Mouse (Mus musculus) embryo, embryonic 11 days (tissue): Measurements from ENCODE around the gene Rmnd5a.

Experiments used
- DNase-seq: peaks from one replicate; pipeline ENCODE4 v3.0.0-alpha.2; 2015

The Rmnd5a gene

DNA sequence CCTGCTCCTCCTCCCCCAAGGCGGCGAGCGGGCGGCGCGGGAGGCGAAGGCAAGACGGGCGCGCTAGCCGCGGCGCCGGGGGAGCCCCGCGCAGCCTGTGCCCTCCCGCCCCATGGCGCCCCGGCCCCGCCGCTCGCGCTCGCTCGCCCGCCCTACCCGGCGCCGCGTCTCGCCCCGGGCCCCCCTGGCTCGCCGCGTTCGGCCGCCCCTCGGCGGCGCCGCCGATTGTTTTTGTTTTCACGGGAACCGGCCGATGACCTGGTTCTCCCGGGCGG is 283 bp downstream of the Rmnd5a start:
- DNase-seq: no peak

DNA sequence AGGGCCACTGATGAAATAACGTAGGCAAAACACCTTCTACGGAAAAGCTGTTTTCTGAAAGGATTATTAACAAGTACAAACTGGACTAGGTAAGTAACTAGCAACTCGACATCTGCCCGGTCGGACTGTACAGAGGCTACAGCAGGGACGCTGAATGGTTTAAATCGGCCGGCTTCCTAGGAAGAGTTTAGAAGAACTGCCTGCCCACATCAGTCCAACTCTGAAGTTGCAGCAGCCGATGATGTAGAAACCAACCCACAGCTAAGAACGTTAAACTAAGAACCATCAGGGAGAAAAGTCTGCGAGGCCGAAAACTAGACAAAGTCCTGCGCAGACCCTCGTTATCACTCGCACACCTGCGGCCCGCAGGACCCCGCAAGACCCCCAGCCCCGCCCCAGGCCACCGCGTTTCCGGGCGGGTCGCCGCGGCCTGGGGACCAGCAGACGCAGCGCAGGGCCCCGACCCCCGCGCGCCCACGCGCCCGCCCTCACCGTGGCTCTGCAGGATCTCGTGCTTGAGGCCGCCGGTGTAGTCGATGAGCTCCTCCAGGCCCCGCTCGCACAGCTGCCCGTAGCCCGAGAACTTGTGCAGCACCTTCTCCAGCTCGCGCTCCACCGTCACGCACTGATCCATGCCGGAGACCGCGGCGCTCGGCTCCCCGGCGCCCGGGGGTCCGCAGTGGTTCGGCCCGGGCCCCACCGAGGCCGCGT is 776 bp downstream of the Rmnd5a start:
- no peak for DNase-seq

DNA sequence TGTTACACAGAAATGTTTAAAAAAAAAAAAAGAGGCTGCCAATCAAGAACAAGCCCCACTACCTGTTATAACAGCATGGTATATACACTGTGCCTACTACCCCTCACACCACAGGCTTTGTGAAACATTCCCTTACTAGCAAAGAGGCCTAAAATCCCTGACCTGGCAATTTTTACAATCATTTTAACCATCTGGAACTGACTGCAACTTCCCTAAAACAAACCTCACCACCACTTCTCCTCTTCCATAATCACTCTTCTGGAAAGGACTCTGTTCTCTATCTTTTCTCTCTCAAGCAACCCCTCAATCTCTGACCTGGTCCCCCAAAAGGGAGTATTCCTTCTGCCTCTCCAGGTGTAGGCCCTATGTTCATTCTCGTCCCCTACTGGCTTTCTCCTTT is 2.4 kb downstream of the Rmnd5a start:
- no peak for DNase-seq

DNA sequence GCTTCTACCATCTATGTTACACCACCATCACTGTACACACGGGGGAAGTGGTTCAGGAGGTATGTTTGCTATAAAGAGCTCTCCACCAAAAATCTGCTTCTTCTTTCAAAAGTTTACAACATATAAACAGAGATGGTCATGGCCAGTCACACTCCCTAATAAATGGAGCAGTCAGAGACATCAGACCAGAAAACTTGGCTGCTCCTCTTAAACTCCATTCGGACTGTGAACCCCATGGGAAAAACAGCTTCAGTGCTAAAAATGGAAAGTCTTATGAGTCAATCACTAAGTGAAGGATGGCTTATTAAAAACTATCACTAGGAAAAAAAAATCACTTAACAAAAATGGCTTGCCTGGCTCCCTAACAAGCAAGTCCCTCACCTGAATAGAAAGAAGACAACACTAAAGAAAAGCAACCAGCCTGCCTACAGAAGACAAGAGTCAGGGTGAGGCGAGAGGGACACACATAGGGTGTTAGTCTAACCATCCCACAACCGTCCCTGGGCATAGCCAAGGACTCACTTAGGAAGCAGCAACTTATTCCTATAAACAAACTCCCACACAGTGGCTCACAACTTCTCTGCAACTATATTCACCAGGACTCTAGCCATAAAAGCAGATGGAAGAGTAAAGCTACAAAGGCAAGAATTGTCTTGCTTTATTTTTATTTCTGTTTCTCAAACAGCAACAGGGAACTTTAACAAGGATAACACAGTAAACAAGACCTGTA is 12.3 kb downstream of the Rmnd5a start:
- DNase-seq: no peak

DNA sequence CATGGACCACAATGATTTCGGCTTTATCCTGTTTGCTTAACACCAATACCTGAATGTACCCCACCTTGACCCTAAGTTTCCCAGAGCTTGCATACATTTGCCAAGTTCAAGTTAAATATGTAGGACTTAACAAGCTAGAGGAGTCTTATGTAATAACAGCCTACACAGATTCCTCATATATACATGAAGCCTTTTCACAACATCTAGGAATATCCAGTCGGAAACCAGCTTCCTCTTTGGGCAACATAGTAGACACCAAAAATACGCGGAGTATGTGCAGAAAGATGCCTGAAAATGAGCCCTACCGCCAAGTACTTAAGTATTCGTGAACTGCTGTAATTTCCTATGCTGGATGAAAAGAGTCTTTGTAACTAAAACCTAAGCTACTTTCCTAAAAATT is 14.8 kb downstream of the Rmnd5a start:
- DNase-seq: no peak

DNA sequence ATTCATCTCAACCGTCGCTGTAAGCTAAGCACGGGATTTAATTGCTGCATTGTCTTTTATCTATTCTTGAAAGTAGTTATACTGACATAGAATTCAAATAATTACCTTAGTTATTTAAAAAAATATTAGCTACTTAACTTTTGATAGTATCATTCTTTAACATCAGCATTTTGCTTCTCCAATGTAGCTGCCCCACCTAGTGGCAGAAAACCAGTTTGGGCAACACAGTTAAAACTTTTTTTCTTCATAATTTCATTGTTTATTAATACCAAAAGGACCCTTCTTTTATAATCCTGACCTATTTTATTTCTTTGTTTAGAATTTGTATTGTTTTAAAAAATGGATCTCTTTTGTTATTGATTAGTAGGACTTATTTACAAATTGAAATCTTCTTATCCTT is 17.3 kb downstream of the Rmnd5a start:
- DNase-seq: peak; percentile 39

DNA sequence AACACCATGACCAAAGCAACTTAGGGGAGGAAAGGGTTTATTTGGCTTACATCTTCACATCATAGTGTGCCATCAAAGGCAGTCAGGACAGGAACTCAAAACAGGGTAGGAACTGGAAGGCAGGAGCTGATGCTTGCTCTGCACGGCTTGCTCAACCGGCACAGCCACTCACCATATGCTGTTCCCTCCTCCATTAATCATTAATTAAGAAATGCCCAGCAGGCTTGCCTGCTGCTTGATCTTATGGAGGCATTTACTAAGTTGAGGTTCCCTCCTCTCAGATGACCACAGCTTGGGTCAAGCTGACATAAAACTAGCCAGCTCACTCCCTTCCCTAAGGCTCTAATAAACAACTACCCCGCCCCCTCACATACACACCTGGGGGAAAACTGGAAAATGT is 18.3 kb downstream of the Rmnd5a start:
- no peak for DNase-seq

DNA sequence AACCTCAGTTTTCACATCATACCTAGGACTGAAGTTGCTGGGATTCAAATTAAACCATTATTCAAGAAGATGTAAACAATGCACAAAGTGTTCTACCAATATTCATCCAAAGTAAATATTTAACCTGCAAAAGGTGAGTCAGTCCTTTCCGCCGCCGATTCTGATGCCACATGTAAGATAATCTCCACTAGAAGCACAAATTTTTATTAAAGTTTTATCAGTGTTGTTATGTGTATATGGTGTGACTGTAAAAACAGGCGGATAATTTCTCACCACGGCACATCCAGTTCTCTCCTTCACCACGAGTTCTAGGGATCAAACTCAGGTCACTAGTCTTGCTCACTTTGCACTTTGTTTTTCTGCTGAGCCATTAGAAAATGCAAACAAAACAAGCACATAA is 19.6 kb downstream of the Rmnd5a start:
- no peak for DNase-seq

DNA sequence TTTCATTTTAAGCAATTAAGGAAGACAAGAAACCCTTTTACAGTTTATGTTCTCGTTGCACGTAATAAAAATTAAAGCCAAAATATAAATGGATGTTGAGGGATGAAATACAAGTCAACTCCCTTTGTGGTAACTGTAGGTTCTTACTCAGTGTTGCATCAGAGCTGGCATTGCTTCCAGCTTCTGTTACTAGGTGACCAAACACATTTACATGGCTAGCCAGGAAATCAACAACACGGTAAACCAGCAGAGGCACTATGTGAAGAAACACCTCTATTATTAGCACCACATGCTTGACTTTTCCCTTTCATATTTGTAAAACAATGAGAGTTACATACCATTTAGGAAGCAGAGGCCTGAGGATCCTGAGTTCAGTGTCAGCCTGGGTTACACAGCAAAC is 21.6 kb downstream of the Rmnd5a start:
- no peak for DNase-seq

DNA sequence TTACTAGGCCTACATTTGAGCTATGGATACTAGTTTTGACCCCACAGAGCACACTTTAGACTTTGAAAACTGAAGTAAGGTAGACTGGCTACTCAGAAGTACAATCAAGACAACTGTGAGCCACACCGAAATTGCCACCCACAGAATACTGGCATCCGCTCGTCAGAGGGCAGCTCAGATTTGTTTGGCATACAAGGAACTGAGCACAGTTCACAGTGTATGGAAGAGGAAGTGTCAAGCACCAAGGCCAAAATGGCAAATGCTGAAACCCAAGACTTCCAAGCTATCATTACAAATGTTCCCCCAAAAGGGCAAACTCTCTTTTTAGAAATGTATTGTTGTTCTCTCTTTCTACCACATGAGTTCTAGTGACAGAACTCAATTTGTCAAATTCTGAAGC is 25.0 kb downstream of the Rmnd5a start:
- no peak for DNase-seq

DNA sequence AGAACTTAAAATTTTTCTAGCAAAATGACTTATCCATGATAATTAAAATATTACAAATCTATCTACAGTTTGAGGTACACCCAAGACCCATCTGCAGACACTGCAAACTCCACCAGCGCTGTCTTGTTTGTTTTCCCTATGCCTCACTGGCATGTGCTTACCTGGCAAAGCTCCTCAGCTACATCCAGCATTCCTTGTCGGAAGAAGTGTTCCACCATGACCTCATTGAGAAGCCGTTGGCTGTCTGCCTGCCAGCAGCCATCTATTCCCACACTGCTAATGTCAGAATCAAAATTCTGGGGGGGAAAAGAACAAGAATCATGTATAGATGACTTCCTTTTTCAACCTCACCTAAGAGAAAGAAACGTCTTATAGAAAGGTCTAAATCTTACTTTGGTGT is 25.8 kb downstream of the Rmnd5a start:
- no peak for DNase-seq

DNA sequence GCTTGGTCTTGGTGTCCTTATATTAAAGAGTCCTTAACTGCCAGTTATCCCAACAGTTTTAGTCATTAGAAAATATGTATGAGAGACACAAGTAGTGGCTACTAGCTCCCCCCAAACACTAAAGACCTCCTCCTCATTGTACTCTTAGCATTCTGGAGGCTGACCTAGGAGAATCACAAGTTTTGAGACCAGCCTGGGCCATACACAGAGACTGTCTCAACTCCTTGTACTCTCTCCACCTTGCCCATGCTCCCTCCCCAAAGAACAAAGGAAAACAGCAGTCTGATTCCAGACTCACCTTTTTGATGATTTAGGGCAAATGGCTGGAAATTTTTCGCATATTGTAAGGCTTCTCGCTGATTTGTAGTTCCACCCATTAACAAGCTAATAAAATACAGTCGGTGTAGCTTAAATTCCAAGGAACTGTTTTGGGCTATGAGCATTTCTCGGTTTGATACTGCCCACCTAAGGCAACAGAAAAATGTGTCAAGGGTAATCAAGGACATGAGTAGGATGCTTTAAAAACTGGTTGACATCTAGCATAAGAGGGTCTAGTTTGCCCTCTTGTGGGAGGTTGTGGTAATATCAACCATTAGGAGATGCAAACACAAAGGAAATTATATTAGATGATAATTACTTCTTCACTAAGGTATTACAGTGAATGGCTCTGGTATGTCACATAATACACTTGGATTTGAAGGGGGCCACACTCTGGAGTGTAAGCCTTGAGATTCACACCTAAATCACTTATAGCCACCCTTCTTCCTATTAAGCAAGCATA is 41.4 kb downstream of the Rmnd5a start:
- peak; percentile 48 for DNase-seq

DNA sequence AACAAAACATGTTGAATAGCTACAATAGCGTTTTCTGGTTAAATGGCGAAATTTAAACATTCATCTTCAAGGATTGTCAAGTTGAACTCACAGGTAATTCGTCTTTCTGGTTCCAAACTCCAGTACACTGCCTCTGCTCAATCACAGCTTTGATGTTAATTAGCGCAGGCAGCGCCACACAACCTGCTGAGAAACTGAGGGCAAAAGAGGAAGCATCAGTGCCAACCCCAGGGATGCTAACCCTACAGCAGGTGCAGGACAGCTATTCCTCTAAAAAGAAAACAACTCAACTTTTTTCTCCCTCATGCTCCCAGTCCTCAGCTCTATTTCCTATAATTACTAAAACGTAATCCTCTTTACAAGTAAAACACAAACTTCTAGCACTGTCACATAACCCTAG is 43.7 kb downstream of the Rmnd5a start:
- DNase-seq: no peak

DNA sequence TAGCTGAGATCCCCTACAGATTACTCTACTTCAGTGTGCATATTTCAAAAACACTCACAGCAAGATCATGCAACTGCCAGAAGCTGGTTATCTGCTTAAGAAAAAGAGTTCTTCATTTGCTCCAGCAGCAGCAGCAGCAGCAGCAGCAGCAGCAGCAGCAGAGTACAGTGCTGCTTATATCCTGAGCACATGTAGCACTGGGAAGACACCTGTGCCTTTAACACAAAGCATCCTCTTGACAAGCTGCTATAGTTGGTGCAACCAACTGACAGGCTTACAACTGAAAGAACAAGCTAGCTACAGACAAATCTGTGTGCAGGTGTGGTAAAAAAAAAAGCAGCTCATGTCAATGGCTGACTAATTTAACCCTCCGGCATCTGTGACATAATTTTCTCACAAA is 44.4 kb downstream of the Rmnd5a start:
- DNase-seq: no peak

DNA sequence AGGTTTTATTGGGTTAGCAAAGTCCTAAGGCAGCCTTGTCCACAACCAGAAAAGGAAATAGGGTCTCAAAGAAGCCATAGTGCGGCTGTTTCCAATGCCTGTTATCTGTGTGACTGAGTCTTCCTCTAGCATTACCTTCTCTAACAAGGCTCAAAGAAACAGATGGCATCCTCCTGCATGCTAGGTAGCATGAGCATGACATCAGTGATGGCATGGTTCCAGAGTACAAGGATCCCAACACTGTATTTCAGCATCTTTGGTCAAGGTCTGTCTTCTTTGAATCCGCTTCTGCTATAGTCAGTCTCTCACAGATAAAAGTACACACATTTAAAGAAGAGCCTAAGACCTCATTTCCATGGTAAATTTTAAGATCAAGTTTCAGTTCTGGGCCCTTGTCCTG is 49.9 kb downstream of the Rmnd5a start:
- no peak for DNase-seq

DNA sequence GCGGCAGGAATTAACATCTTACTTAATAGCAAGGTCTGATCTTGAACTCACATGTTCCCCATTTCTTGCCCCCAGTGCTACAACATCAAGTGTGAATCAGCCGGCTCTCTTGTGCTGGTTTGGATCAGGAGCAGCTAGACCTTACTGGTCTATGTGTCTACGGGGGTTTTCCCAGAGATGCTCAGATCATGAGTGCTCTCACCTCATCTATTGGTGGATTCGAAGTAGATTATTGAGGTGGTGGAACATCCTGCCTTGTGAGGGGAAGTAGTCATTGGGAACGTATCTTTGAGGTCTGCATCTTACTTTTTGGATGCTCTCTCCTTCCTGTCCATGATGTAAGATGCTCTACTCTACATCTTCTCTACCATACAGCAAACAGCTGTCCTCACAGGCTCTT is 58.8 kb downstream of the Rmnd5a start:
- no peak for DNase-seq

DNA sequence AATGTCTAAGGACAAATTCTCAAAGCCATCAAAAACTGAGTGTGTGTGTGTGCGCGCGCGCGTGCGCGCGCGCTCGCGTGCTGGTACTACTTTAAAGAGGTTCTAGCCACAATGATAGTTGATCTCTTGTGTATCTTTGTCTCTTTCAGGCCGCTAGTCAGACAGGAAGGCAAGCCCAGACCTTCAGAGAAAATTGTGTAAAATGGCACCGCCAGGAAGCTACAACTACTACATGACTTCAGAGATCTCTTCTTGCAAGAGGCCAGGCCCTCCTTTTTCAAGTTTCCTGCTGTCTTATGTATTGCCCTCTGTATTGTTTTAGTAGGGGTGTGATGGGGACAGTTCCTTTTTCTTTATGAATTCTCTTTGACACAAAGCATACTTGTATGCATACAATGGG is 63.7 kb downstream of the Rmnd5a start:
- no peak for DNase-seq

DNA sequence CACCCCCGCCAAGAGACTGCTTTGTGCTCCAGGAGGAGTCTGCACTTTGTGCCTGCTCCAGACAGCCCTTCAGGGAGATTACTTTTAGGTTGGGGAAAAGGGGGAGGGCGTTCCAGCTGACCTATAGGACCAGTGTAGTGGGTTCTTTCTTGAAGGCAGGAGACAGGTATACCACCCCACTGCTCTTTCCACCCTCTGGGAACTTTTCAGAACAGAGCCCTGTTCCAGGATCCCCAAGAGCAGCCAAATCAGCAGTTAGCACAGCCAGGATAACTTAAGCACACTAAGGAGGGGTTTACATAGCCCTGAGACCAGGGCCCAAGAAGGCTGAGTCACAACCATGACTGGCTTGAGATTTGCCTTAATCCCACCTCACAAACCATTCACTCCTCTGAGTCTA is 65.5 kb downstream of the Rmnd5a start:
- DNase-seq: no peak

DNA sequence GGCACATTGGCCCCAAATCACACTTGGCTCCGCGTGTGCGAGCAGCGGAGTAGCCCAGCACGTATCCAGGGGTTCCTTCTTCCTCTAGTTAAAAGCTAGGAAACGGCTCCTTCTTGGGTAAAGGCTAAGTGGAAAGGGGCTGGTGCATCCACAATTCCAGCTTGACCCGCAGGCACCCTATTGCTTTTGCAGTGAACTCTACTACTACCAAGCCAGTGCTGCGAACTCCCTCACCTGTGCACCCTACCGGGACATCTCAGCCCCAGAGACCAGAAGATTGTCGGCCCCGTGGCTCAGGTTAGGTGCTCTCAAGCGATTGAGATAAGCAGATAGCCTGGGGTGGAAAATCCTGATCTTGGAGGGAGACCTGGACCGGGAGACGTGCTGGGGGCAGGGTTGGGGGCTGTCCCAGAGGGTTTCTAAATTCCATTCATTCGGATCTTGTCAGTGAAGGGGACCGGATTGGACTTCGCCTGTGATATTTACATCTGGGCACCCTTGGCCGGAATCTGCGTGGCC is 66.1 kb downstream of the Rmnd5a start:
- DNase-seq: no peak

DNA sequence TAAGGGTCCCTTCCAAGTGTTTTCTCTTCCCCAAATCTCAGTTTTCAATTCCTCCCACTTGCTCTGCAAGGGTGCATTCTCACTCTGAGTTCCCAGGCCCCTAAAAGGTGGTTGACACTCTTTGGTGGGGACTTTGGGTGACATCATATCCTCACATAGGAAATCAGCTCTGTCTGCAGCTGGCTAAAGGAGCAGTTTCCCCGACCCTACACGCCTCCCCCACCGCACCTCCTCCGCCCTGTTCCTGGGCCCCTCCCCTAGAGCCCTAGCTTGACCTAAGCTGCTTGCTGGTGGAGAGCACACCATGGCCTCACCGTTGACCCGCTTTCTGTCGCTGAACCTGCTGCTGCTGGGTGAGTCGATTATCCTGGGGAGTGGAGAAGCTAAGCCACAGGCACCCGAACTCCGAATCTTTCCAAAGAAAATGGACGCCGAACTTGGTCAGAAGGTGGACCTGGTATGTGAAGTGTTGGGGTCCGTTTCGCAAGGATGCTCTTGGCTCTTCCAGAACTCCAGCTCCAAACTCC is 67.1 kb downstream of the Rmnd5a start, which contains the start of gene Cd8a:
TSS of gene Cd8a (plus strand) at position 179 of the 527 bp plus-strand sequence.
- DNase-seq: no peak

DNA sequence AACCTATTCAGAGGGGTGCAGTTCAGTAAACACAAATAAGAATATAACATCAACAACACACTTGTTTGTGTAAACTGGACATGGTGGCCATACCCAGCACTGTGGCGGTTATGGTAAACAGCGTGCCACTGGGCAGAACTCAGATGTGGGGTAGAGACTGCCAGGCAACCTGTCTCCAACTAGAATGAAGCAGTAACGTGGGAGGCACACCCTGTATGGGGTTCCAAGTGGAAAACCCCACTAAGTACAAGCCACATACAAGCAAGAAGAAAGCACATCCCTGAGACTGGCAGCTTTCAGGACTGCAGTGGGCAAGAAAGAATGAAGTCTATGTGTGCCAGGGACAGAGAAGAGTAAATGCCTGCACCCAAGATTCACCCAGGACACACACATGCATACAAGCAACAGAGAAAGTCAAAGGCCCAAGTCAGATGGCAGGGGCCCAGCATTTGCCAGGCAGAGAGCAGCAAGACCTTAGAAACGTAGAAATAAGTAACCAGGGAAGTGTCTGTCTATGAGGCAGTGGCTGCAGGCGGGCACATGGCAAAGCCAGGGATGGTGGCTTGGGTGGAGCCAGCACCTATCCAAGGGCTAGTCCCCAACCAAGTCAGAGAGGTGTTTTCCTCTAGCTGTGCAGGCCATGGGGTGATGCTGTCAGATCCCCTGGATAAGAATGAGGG is 68.3 kb downstream of the Rmnd5a start:
- DNase-seq: no peak

DNA sequence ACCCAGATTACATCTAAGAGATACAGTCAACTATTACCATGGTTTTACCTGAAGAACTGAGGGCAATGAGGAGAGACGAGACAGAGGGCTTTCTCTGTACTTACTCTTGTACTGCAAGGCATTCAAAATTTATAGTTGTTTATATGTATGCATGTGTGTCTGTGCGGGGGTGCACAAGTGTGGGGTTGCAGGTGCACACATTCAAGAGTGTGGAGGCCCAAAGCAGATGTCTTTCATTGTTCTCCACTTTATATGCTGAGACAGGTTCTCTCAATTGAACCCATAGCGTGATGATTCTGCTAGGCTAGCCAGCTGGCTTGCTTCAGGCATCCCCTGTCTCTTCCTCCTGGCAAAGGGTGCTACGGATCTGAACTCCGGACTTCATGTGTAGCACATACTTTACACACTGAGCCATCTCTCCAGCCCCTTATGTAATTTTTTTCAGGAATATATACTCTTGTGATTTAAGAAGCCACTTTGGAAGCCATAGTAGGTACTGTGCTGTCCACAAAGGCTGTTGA is 69.3 kb downstream of the Rmnd5a start:
- DNase-seq: no peak

DNA sequence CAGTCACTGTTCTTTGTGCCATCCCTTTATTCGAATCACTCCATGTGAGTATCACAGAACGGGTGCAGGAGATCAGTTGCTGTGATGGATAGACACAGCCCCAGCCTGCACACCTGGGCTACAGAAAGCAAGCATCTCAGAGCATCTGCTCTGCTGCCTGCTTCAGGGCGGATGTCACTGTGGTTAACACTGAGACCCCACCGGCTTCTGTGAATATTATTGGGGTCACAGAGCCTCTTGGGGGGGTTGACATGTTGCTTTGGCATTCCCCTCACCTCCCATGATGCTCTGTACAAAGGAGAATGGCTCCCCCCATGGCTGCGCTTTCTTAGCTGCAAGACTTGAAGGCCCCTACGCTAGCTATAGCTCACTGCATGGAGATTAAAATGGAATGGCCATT is 71.0 kb downstream of the Rmnd5a start:
- DNase-seq: no peak
